Comparison of ENCODE assay signal across 8 mouse cellular contexts in genomic region chr4:139211975-139212831, GRCm38 (mm10). TPM values are rescaled to one million over a fixed set of nuclear protein-coding genes. Genes with fewer than 3 reads are reported as not detected.
DNase-seq lines count a peak whose midpoint lies in the region; ATAC-seq and TF ChIP-seq lines count a peak whose summit lies in the region.

No protein-coding gene starts in this region.

- H3K4me3 ChIP-seq in heart, embryonic 14.5 days (ENCODE audit: control insufficient read depth in 1 of 2, insufficient read depth in 1 of 2, low read depth in 1 of 2, low read length in 2 of 2), result no peak overlapping the region
- H3K4me3 ChIP-seq in lung, adult 2 months (replicated peaks; ENCODE audit: extremely low read depth, low read depth, low read length), result no peak overlapping the region
- no peak overlapping the region for H3K4me3 ChIP-seq in forebrain, embryonic 16.5 days (replicated peaks; ENCODE audit: low read length)

- 59% methylated on average over 17 of the region's 17 CpGs for WGBS in heart, embryonic 14.5 days
- 59% methylated on average over 17 of the region's 17 CpGs for WGBS in lung, adult 2 months
- WGBS in forebrain, embryonic 16.5 days, result 70% methylated on average over 17 of the region's 17 CpGs

- H3K4me1 ChIP-seq in heart, embryonic 14.5 days (ENCODE audit: control insufficient read depth in 2 of 2, insufficient read depth in 2 of 2, low read length in 2 of 2), result peaks cover 44 to 63% of the 10 kb centered on the region in 2 experiments
- peaks cover 68% of the 10 kb centered on the region for H3K4me1 ChIP-seq in lung, adult 2 months (ENCODE audit: control insufficient read depth, insufficient read depth, low read length)
- peaks cover 22% of the 10 kb centered on the region for H3K4me1 ChIP-seq in forebrain, embryonic 16.5 days (replicated peaks; ENCODE audit: control insufficient read depth, insufficient read depth, low read length)

- 0 out of 2 replicates have a peak overlapping the region, but pooled peaks have one; percentile 0 for H3K9ac ChIP-seq in heart, embryonic 14.5 days (ENCODE audit: low read length)
- no peak overlapping the region for H3K9ac ChIP-seq in forebrain, embryonic 16.5 days (replicated peaks; ENCODE audit: low read depth, low read length)

- no peak for ATAC-seq in heart, embryonic 14.5 days (ENCODE audit: insufficient number of reproducible peaks, insufficient read depth, low FRiP score, low read depth)
- ATAC-seq in forebrain, embryonic 16.5 days, result no peak

- peaks cover 22% of the 10 kb centered on the region; the same call in 1 of the 2 replicates for H3K36me3 ChIP-seq in heart, embryonic 14.5 days (ENCODE audit: control insufficient read depth, insufficient read depth, low read length)
- no peaks in the 10 kb centered on the region for H3K36me3 ChIP-seq in forebrain, embryonic 16.5 days (ENCODE audit: control insufficient read depth, insufficient read depth)

- DNase-seq in heart, adult 11 months, result no peak
- peak; percentile 67 for DNase-seq in R1 (ENCODE audit: low read depth, low spot score)
- DNase-seq in fat pad, adult 2 months (ENCODE audit: extremely low read depth, low read depth, low spot score), result peak; percentile 57
- DNase-seq in lung, adult 2 months, result peak; percentile 59
- no peak for DNase-seq in retina, embryonic 14.5 days (ENCODE audit: low spot score)
- no peak for DNase-seq in cerebellum, adult 11 months

- no peaks in the 10 kb centered on the region for H3K9me3 ChIP-seq in heart, embryonic 14.5 days (ENCODE audit: control insufficient read depth, low read length)
- H3K9me3 ChIP-seq in forebrain, embryonic 16.5 days (ENCODE audit: control insufficient read depth, low read length), result no peaks in the 10 kb centered on the region

- H3K27ac ChIP-seq in heart, embryonic 14.5 days (replicated peaks in 1 of 2; ENCODE audit: control insufficient read depth in 1 of 2, insufficient read depth in 1 of 2, low read depth in 2 of 2, low read length in 2 of 2), result no peak overlapping the region; a peak in 1 of 4 replicates
- no peak overlapping the region for H3K27ac ChIP-seq in forebrain, embryonic 16.5 days (ENCODE audit: low read length)

- TF ChIP-seq CTCF in lung, adult 2 months (IDR thresholded peaks at IDR 0.05; ENCODE audit: insufficient read depth, low read length), result 0 out of 2 replicates have a peak, but pooled peaks have one; percentile 12

- H3K27me3 ChIP-seq in heart, embryonic 14.5 days (ENCODE audit: control insufficient read depth, insufficient read depth, low read length), result no peaks in the 10 kb centered on the region
- no peaks in the 10 kb centered on the region for H3K27me3 ChIP-seq in forebrain, embryonic 16.5 days (replicated peaks; ENCODE audit: control insufficient read depth, insufficient read depth, low read length)

- no peak overlapping the region for H3K4me2 ChIP-seq in heart, embryonic 14.5 days (ENCODE audit: low read length)
- no peak overlapping the region for H3K4me2 ChIP-seq in forebrain, embryonic 16.5 days (ENCODE audit: low read length)

- no peak for TF ChIP-seq POLR2A in lung, adult 2 months (IDR thresholded peaks at IDR 0.05; ENCODE audit: borderline replicate concordance, extremely low read depth, low read depth, low read length)

RNA-seq across cellular contexts. Expression of gene Capzb, which starts 19.5 kb away (rescaled TPM):
- polyA plus RNA-seq in heart, embryonic 14.5 days (2014; fragmentation: Nextera tagmentation; extraction: Ambion mirVana), result 292 and 301 TPM in 2 replicates
- polyA plus RNA-seq in lung, adult 2 months (2012; rRNA removed), result 152 and 172 TPM in 2 replicates
- polyA plus RNA-seq in forebrain, embryonic 16.5 days (2015; fragmentation: Nextera tagmentation; extraction: Ambion mirVana), result 311 and 321 TPM in 2 replicates

Comparison
In these comparisons a context has a peak if more than half of its experiments do, and no peak if none do; other contexts are left out.
1. DNase-seq: peak in R1 (single experiment), fat pad, adult 2 months (single experiment) and lung, adult 2 months (single experiment); none in heart, adult 11 months (single experiment), retina, embryonic 14.5 days (single experiment) and cerebellum, adult 11 months (single experiment).